Mouse (Mus musculus): ENCODE data around the gene Tprn.

Tprn gene

GRCm38 (mm10) chr2:25292054-25292544, 29.7 kb downstream of the Tprn start:
- DNase-seq (ENCODE audit: low read depth, low spot score): no peak

- peak; percentile 85 for DNase-seq (ENCODE audit: low read depth, low spot score)
These were observed 30.4 kb downstream of the Tprn start for GRCm38 (mm10) chr2:25292856-25293255.

DNA sequence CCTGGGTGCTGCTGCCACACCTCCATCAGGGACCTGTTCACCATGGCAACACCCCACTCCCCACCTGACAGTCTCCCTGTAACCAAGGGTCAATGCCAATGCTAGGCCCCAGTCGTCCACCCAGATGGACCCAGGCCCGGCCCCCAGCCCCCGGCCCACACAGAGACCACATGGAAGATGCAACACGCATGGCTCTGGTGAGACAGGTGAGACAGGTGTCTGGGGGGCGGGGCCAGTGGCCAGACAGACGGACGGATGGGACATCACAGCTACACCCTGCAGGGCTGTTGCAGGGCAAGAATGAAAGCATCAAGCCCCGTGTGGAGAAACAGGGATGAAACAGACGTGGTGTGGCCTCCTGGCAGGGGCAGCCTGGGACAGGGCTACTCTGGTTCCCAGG, 31.3 kb downstream of the Tprn start:
- no peak for DNase-seq (ENCODE audit: low read depth, low spot score)

- no peak for DNase-seq (ENCODE audit: low read depth, low spot score)
These were observed 34.7 kb downstream of the Tprn start for GRCm38 (mm10) chr2:25297093-25297492.

GRCm38 (mm10) chr2:25298046-25298445, 35.6 kb downstream of the Tprn start:
- no peak for DNase-seq (ENCODE audit: low read depth, low spot score)

DNA sequence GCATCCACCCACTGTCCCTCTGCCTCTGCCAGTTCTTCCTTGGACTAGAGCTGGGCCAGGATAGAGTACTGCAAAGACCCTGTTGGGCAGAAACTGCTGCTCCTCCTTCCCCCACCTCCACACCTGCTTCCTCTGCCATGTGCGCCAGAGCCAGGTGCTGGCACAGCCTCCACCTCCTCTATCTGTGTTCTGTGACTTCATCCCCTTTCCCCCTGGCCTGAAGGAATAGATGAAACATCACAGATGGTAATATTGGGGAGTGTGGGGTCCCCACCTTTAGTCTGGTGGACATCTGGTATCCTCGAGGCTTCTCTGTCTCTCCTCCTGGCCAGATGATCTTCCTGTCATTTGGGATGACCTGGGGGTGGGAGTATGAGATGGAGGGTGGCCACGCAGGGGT, 41.0 kb downstream of the Tprn start:
- DNase-seq (ENCODE audit: low read depth, low spot score): no peak

- DNase-seq (ENCODE audit: low read depth, low spot score): no peak
These were observed 41.7 kb downstream of the Tprn start for GRCm38 (mm10) chr2:25303931-25304656.

DNA sequence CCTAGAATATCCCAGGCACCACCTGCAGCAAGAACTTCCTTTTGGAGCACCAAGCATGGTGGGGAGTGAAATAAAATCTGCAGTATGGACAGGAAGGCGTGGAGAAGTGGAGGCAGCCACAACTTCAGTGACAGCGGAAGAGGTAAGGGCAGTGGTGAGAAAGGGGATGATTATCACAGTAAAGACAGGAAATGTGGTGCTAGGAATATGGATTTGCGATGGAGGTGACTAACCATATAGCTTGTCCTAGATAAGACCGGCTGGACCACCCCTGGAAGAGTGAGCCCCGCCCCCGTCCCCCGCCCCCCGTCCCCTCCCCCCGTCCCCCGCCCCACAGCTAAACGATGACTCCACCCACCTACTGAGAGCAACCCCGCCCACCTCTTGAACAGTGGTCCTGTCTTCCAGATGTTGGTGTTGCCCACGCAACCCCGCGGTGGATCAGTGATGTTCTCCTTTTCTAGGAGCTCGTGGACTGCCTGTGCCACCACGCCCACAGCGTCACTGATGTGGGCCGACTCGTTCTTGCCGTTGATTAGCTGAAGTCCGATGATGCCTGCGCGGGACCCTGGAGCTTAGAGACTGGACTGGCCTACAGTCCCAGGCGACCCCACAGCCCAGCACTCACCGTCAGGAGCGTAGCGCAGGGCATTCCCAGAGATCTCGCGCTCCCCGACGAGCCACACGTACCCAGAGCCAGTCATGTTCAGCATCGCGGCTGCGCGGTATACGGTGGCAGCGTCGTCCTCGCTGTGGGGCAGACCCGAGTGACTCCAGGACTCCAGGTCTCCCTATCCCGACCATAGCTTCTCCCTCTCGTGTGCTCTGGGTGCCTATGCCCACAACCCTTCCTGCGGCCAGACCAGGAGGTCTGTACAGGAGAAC, 42.5 kb downstream of the Tprn start:
- DNase-seq (ENCODE audit: low read depth, low spot score): peak; percentile 70

DNA sequence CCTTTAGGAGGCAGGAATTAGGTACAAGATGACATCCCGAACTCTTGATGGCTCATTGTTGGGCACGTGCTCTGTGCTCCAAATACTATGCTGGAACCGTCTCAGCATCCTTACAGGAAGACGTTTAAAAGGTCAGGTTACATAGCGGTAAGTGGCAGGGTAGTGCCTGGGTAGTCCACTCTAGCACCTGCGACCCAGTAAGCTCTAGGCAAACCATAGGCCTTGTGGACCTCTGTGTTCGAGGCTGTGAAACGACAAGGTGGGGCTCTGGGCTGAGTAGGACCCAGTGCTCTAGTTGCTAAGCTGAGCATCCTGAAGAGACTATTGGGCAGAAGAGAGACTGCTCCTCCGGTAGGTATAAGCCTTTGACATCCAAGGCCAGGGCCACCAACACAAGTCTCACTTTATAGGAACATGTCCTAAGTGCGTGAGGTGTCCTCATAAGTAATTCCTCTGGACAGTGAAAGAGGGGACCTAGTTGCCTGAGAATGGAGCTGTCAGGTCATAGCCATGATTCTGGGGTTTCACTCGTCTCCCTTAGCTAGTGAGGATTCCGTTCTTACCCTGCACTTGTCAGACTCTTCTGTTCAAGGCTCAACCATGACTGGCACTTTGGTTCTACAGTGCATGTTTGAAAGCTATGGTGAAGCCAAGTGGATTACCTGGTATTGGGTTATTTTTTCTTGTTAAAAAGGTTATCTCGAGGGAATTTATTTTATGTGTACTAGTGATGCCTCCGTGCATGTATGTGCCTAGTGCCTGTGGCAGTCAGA, 43.4 kb downstream of the Tprn start:
- DNase-seq (ENCODE audit: low read depth, low spot score): no peak

- no peak for DNase-seq (ENCODE audit: low read depth, low spot score)
These were observed 47.8 kb downstream of the Tprn start for GRCm38 (mm10) chr2:25310180-25310579.

- no peak for DNase-seq (ENCODE audit: low read depth, low spot score)
These were observed 48.6 kb downstream of the Tprn start for GRCm38 (mm10) chr2:25310969-25311368.

GRCm38 (mm10) chr2:25311491-25311891, 49.1 kb downstream of the Tprn start:
- DNase-seq (ENCODE audit: low read depth, low spot score): no peak

GRCm38 (mm10) chr2:25318119-25318966, 55.9 kb downstream of the Tprn start:
- DNase-seq (ENCODE audit: low read depth, low spot score): no peak

DNA sequence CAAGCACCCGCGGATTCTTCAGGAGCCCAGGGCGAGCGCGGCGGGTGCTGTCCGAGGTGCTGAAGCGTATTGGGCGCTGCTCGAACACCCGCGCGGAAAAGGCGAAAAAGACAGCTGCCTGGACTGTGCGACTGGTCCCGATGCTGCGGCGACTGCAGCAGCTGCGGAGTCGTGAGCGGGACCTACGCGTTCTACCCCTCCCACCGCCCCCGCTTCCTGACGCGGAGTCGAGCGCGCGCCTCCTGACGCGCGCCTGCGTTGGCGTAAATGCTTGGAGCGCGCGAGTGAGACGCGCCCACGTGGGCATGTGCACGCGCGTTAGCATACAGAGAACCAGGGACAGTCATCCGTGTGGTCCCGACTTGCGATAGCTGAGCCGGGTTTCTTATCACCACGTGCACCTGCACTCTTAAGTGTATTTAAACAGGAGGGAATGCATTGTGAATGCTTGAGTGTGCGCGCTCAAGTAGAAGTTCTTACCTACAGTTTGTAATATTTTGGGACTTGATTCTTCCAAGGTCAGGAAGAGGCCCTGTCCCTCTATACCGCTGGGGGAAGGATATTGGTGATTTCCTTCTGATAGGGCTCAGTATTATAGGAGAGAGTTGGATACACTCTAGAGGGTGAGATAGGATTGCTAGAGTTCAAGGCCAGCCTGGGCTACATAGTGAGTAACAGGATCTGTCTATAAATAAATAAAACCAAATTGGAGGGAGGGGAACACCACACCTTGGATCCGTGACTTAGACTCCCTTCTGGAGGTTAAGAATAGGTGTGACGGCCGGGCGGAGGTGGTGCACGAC, 56.8 kb downstream of the Tprn start, which contains the start of gene Grin1:
Gene Grin1 (minus strand): TSS at position 217 of the 803 bp plus-strand sequence.
- peak; percentile 79 for DNase-seq (ENCODE audit: low read depth, low spot score)

All from mesoderm, embryonic 11.5 days (tissue).